ENCODE assay signal across 11 mouse cellular contexts in genomic region chr7:139139921-139140461, GRCm38 (mm10). TPM values are rescaled to one million over a fixed set of nuclear protein-coding genes. Genes with fewer than 3 reads are reported as not detected.
DNase-seq lines count a peak whose midpoint lies in the region; ATAC-seq and TF ChIP-seq lines count a peak whose summit lies in the region.
"Had no signal": no experiment of that assay in that cellular context is flagged by ENCODE, and none has a peak within 500 bp of the region (broad histone marks: within the 10 kb centered on the region; RNA-seq: fewer than 3 reads in every experiment).

No protein-coding gene starts in this region.

- H3K4me1 ChIP-seq in hindbrain, embryonic 12.5 days = peaks cover 43% of the 10 kb centered on the region

- H3K9ac ChIP-seq in hindbrain, embryonic 12.5 days = no peak overlapping the region
- H3K9ac ChIP-seq: limb, embryonic 15.5 days had no signal

- peak; percentile 81 for ATAC-seq in hindbrain, embryonic 12.5 days (ENCODE audit: low FRiP score)
- no peak for ATAC-seq in erythroblast, adult 5-6 weeks (replicated peaks; ENCODE audit: low FRiP score, poor library complexity, severe bottlenecking)

- no peak overlapping the region for H3K4me3 ChIP-seq in gastrocnemius, adult 2 months
- H3K4me3 ChIP-seq in hindbrain, embryonic 12.5 days = no peak overlapping the region
- H3K4me3 ChIP-seq: limb, embryonic 15.5 days; myocyte had no signal

- H3K36me3 ChIP-seq in hindbrain, embryonic 12.5 days = no peaks in the 10 kb centered on the region
- H3K36me3 ChIP-seq: limb, embryonic 15.5 days had no signal

- H3K27ac ChIP-seq in gastrocnemius, adult 2 months = no peak overlapping the region
- H3K27ac ChIP-seq in hindbrain, embryonic 12.5 days = peak overlapping the region; percentile 30
- H3K27ac ChIP-seq: limb, embryonic 15.5 days had no signal

- no peaks in the 10 kb centered on the region for H3K9me3 ChIP-seq in hindbrain, embryonic 12.5 days (replicated peaks)
- H3K9me3 ChIP-seq: limb, embryonic 15.5 days had no signal

- no peak for TF ChIP-seq CTCF in gastrocnemius, adult 2 months (IDR thresholded peaks at IDR 0.05)

- WGBS in hindbrain, embryonic 12.5 days = 3% methylated on average over 11 of the region's 11 CpGs

- H3K27me3 ChIP-seq in hindbrain, embryonic 12.5 days = peaks cover 13% of the 10 kb centered on the region
- H3K27me3 ChIP-seq: limb, embryonic 15.5 days had no signal

- H3K4me2 ChIP-seq in hindbrain, embryonic 12.5 days (replicated peaks) = peak overlapping the region; percentile 12; the same call in 1 of the 2 replicates
- H3K4me2 ChIP-seq: limb, embryonic 15.5 days had no signal

- intact Hi-C loops in gastrocnemius, adult 2 months (cut with DNase I) = no loop called here

- peak; percentile 24 for DNase-seq in gastrocnemius, adult 2 months
- DNase-seq in gastrocnemius, postnatal 10 days = no peak
- DNase-seq in embryo, embryonic 11 days = peak; percentile 78
- peak; percentile 61 for DNase-seq in neural tube, embryonic 10.5 days (ENCODE audit: extremely low spot score, low spot score)
- DNase-seq in adrenal gland, postnatal 36 days = no peak
- DNase-seq in urinary bladder, postnatal 36 days (ENCODE audit: low spot score in 2 of 2) = no peak
- DNase-seq: thymus, adult 18-20 months had no signal

RNA-seq across cellular contexts. Expression of gene Dpysl4, which starts 54.2 kb away (rescaled TPM):
- total RNA-seq in gastrocnemius, adult 2 months (2021) = under 1 TPM; 0.23 to 0.75 TPM
- total RNA-seq in gastrocnemius, postnatal 10 days (2021) = 1 to 10 TPM; 1.6 TPM
- 269 TPM in 2 replicates for polyA plus RNA-seq in hindbrain, embryonic 12.5 days (2016; fragmentation: Nextera tagmentation; extraction: Ambion mirVana)
- 1 to 10 TPM in 1 of 2 experiments, under 1 TPM in 1; 0.83 to 2.2 TPM for total RNA-seq in adrenal gland, postnatal 36 days (2021)
- total RNA-seq in erythroblast, adult 5-6 weeks (2015; ENCODE audit: low replicate concordance) = not detected in 2 replicates
- not detected in 2 replicates for total RNA-seq in erythroblast, adult 5-6 weeks (2017; ENCODE audit: low replicate concordance)
- polyA plus RNA-seq: myocyte had no signal

Comparison
In these comparisons a context has a peak if more than half of its experiments do, and no peak if none do; other contexts are left out.
1. DNase-seq: peak in gastrocnemius, adult 2 months (single experiment), embryo, embryonic 11 days (single experiment) and neural tube, embryonic 10.5 days (single experiment); none in gastrocnemius, postnatal 10 days (single experiment), adrenal gland, postnatal 36 days (0 of 2) and urinary bladder, postnatal 36 days (0 of 2).